8 mouse cellular contexts compared by ENCODE assay signal in genomic region chr9:66945647-66946641, GRCm38 (mm10). TPM values are rescaled to one million over a fixed set of nuclear protein-coding genes. Genes with fewer than 3 reads are reported as not detected.
DNase-seq lines count a peak whose midpoint lies in the region; ATAC-seq lines count a peak whose summit lies in the region.

Rps27l (plus strand) TSS chr9:66946086.

- peak; percentile 99 for ATAC-seq in forebrain, embryonic 14.5 days
- ATAC-seq in neural tube, embryonic 15.5 days (ENCODE audit: low FRiP score) = peak; percentile 98

- 0 out of 2 replicates have a peak, but pooled peaks cover 8% of the 10 kb centered on the region for H3K4me1 ChIP-seq in forebrain, embryonic 14.5 days (ENCODE audit: control insufficient read depth, insufficient read depth, low read length)
- peaks cover 9% of the 10 kb centered on the region for H3K4me1 ChIP-seq in neural tube, embryonic 15.5 days

- peak within 1 kb of the TSS; percentile 69 for H3K4me2 ChIP-seq in forebrain, embryonic 14.5 days (ENCODE audit: low read length)
- peak within 1 kb of the TSS; percentile 84 for H3K4me2 ChIP-seq in neural tube, embryonic 15.5 days

- H3K36me3 ChIP-seq in forebrain, embryonic 14.5 days (ENCODE audit: control insufficient read depth, insufficient read depth, low read length) = peaks cover 11% of the 10 kb centered on the region
- H3K36me3 ChIP-seq in neural tube, embryonic 15.5 days = 0 out of 2 replicates have a peak, but pooled peaks cover 5% of the 10 kb centered on the region

- intact Hi-C loops in heart, postnatal 14 days (cut with DNase I) = no loop called here

- DNase-seq in ES-CJ7 (ENCODE audit: low read depth, low spot score) = peak; percentile 95
- DNase-seq in cerebellum, adult 11 months = peak; percentile 92
- peak; percentile 94 for DNase-seq in forebrain, embryonic 14.5 days (ENCODE audit: low spot score)
- DNase-seq in heart, postnatal 14 days = peak; percentile 96 to 97
- peak; percentile 93 for DNase-seq in layer of hippocampus, adult 11-12 months (ENCODE audit: low spot score)
- DNase-seq in lung, adult 18-20 months = peak; percentile 95 to 96
- peak; percentile 94 for DNase-seq in testis, postnatal 14 days (ENCODE audit: low spot score)

- H3K27me3 ChIP-seq in forebrain, embryonic 14.5 days (replicated peaks; ENCODE audit: control insufficient read depth, insufficient read depth, low read length) = no peaks in the 10 kb centered on the region
- no peaks in the 10 kb centered on the region for H3K27me3 ChIP-seq in neural tube, embryonic 15.5 days (replicated peaks)

- under 1% methylated on average over 77 of the region's 77 CpGs for WGBS in forebrain, embryonic 14.5 days
- WGBS in neural tube, embryonic 15.5 days = under 1% methylated on average over 76 of the region's 77 CpGs

- H3K27ac ChIP-seq in forebrain, embryonic 14.5 days (ENCODE audit: low read depth, low read length) = peak within 1 kb of the TSS; percentile 94
- peak within 1 kb of the TSS; percentile 96 for H3K27ac ChIP-seq in neural tube, embryonic 15.5 days (replicated peaks)

- peak within 1 kb of the TSS; percentile 96 for H3K4me3 ChIP-seq in forebrain, embryonic 14.5 days (ENCODE audit: low read depth, low read length)
- H3K4me3 ChIP-seq in neural tube, embryonic 15.5 days (replicated peaks) = peak within 1 kb of the TSS; percentile 96

- no peaks in the 10 kb centered on the region for H3K9me3 ChIP-seq in forebrain, embryonic 14.5 days (replicated peaks; ENCODE audit: control insufficient read depth, low read length)
- no peaks in the 10 kb centered on the region for H3K9me3 ChIP-seq in neural tube, embryonic 15.5 days (replicated peaks)

- H3K9ac ChIP-seq in forebrain, embryonic 14.5 days (ENCODE audit: low read length) = peak within 1 kb of the TSS; percentile 88
- H3K9ac ChIP-seq in neural tube, embryonic 15.5 days (replicated peaks) = peak within 1 kb of the TSS; percentile 89

RNA-seq across cellular contexts. Expression of gene Rps27l, which starts in this region (rescaled TPM):
- polyA plus RNA-seq in forebrain, embryonic 14.5 days (2014; fragmentation: Nextera tagmentation; extraction: Ambion mirVana) = 357 and 434 TPM in 2 replicates
- 100 to 1,000 TPM; 179 to 198 TPM for total RNA-seq in heart, postnatal 14 days (2021)
- 234 and 310 TPM in 2 replicates for polyA plus RNA-seq in neural tube, embryonic 15.5 days (2015; fragmentation: Nextera tagmentation; extraction: Ambion mirVana)

Comparison
In these comparisons a context has a peak if more than half of its experiments do, and no peak if none do; other contexts are left out.
1. Peak in every context shown above with its lines: DNase-seq, ATAC-seq, H3K4me3 ChIP-seq and H3K27ac ChIP-seq.